Mouse (Mus musculus) telencephalon, adult 2 months (tissue): ENCODE results near the gene Kbtbd13.

ENCODE experiments used
- DNase-seq: peaks from one replicate; pipeline ENCODE4 v3.0.0-alpha.2; 2011; ENCODE audit warnings: low read depth, low spot score

The Kbtbd13 gene

DNA sequence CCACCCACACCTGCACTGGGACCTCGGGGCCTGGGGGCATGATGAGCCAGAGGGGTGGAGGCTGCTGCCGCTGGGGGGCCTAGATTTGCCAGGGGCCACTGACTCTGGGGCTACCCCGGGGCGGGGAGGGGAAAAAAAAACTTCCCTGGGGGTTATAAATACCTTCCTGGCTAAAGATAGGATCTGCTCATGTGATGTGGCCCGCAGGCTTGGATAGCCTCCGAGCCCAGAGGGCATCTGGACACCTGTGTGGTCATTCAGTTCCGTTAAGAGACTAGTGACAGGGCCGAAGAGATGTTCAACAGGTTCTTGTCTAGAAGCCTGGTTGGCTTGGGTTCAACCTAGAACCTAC lies at the start of gene Kbtbd13:
Kbtbd13 (minus strand) TSS at position 40 of the 352 bp plus-strand sequence.
- DNase-seq: no peak

DNA sequence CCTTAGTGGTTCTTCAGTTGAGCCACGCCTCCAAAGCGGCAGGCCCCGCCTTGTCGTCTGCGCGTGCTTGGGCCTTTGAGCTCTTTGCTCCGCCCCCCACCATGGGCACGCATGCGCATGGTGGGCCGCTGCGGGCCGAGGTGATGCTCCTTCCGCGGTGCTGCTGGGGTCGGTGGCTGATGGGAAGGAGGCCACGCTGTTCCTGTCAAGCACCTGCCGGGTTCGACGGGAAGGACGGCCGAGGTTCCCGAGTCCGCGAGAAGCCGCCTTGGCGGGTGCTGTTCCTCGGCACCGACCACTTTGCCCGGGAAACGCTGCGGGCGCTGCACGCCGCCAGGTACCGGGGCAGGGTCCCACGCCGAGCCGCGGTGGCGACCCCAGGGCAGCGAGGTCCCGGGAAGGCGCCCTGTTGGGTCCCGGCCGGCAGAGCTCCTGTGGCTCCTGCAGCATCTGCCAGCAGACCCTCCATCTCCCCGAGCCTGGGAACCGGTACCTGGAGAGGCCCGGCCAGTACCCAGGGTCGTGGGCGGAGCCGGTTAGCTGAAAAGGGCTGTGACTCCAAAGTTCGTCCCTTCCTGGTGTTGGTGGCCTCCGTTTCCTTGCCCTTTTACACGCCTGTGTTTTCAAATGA lies 44.3 kb upstream of the Kbtbd13 start, which contains the start of gene Mtfmt:
Mtfmt (plus strand) TSS at position 112 of the 631 bp plus-strand sequence.
- peak; percentile 79 for DNase-seq

DNA sequence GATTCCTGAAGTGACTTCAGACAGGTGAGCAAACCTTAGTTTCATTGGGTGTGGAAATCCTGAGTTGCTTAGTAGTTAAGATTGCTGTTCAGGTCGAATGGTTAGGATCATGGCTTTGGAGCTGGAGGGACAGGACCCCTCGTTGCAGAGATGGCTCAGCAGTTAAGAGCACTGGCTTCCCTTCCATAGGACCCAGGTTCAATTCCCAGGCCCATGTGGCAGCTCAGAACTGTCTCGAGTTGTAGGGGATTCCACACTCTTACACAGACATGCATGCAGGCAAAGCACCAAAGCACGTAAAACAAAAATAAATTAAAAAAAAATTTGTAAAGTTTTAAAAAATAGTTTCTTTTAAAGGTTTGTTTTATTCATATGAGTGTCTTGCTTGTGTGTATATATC lies 43.8 kb upstream of the Kbtbd13 start:
- DNase-seq: no peak

DNA sequence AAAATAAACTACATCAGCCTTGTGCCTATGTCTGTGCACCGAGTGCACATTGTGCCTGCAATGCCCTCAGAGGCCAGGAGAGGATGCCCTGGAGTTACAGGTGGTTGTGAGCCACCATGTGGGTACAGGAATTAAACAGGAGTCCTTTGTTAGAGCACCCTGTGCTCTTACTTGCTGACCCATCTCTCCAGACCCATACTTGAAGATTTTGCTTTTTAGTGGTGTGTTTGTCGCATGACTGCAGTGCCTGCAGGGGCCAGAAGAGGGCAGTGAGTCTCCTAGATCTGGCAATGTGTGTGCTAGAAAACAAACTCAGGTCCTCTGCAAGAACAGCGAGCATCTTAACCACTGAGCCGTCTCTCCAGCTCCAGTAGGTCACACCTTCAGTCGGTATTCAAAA lies 42.7 kb upstream of the Kbtbd13 start:
- DNase-seq: no peak

DNA sequence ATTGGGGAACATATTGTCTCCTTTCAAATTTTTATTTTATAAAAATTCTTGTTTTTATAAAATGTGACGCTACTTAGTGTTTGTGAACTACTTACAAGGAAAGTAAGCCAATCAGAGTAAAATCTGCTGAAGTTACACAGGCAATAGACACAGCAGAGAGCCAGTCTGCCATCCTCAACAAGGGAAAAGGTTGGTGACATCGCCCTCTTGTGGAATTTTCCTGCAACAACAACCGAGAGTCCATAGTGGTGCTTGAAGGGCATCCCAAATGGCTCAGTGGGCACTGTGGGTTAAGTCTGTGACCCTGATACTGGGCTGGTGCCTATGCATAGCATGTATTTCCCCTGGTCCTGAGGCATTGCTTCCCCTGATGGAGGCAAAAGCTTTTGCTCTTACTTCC lies 40.8 kb upstream of the Kbtbd13 start:
- peak; percentile 65 for DNase-seq

DNA sequence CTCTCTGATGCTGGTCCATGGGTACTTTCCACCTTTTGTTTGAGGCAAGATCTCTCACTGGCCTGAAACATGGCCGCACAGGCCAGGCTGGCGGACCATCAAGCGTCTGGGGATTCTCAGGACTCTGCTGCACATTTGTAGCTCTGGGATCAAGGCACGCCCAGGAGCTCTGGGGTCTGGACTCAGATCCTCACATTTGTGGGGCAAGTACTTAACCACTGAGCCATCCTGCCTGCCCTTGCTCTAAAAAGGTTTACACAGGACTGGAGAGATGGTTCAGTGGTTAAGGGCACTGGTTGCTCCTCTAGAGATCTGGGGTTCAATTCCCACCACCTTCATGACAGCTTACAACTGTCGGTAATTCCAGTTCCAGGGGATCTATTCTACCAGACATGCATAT lies 39.5 kb upstream of the Kbtbd13 start:
- no peak for DNase-seq

DNA sequence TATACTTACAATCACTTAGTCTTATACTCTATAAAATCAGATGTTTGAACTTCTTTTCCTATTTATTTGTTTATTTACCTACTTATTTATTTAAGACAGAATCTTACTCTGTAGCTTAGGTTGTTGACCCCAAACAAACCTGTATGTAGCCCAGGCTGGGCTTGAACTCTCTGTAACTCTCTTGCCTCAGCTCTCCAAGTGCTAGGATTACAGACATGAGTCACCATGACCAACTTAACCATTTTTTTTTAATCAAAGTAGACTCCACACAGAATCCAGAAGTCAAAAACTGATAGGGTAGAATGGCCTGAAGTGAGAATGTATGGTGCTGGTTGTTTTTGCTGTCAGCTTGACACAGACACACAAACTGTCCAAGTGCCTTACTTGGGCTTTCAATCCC lies 38.9 kb upstream of the Kbtbd13 start:
- DNase-seq: no peak

DNA sequence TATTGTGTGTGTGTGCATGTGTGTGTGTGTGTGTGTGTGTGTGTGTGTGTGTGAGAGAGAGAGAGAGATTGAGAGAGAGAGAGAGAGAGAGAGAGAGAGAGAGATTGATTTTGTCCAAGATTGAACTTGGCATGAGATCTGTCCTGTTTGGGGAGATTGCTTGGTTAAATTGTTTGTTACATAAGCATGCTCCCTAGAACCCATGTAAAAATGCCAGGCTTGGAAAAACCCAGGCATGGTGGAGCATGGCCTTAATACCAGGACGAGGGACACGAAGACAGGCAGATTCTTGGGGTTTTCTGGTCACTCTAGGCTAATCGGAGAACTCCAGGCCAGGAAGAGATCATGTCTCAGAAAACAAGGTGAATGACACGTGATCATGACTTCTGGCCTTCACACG lies 36.6 kb upstream of the Kbtbd13 start:
- DNase-seq: no peak

DNA sequence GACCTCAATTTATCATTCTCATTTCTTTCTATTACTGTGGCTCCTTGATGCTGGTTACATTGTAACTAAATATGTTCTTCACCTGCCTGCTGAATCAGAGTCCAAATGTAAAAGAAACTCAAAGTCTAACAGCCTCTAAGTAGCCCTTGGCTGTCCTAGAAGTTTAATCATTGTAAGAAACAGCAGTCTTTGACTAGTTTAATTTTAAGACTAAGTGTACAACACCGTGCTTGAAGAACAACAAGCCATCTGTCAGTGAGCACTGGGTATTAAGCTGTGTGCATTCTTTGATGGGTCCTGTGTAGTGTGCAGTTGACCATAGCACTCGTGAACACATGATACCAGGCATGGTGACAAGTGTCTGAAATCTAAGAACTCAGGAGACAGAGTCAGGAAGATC lies 36.1 kb upstream of the Kbtbd13 start:
- DNase-seq: no peak

DNA sequence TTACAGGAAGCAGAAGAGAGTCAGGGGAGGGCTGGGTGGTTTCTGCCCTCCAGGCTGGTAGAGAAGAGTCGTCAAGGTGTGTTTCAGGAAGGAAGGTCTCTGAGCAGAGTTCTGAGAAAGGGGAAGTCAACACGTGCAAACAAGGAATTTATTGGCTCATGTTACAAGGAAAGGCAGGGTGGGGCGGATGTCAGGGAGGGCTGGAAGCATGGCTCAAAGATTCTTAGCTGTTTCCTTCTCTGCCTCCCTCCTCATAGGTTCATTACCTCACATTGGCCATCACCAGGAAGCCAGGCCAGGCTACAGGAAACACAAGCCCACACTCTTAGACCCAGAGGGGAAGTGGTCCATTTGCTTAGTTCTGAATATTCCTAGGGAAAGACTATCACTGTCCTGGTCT lies 32.9 kb upstream of the Kbtbd13 start:
- DNase-seq: no peak

DNA sequence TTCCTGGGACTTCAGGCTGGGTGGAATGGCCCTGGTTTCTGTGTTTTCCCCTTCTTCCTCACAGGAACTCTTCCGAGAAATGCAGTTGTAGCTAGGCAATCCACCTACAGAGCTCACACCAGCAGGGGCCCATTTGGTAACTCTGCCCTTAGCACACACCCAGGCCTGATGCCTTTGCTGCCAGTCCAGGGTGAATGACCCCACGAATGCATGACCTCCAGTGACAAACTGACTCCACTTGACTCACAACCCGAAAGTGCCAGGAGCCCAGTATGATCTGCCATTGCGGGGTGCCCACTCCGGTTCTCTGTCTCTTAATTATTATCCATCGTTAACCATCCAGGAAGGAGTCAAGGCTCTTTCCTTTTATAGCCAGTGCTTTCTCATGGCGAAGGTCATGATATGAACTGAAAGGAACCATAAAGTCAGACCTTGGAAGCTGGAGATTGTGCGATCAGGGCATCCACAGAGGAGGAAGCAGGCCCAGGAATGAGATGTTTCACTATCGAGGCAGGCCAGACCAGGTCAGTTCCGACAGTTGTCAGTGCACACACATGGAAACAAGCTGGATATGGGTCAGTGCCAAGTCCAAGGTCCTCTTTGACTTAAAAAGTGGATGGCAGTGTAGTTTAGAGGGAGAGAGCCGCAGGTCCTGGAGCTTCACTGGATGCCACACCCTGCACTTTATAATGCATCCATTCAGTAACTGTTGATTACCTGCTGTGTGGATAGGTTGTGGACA lies 31.5 kb upstream of the Kbtbd13 start, which contains the start of gene Slc51b:
Slc51b (minus strand) TSS at position 196 of the 742 bp plus-strand sequence.
- DNase-seq: no peak

DNA sequence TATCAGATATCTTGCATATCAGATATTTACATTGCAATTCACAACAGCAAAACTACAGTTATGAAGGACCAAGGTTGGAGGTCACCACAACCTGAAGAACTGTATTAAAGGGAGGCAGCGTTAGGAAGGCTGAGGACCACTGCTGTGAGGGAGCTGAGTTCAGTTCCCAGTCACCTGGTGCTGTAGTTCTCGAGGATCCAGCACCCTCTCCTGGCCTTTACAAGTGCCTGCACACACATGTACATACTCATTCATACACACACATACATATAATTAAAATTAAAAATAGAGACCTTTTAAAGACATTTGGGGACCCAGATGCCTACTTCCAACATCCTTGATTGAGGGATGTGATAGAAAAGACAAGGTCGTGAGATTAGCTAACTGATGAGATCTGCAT lies 28.2 kb upstream of the Kbtbd13 start:
- no peak for DNase-seq

DNA sequence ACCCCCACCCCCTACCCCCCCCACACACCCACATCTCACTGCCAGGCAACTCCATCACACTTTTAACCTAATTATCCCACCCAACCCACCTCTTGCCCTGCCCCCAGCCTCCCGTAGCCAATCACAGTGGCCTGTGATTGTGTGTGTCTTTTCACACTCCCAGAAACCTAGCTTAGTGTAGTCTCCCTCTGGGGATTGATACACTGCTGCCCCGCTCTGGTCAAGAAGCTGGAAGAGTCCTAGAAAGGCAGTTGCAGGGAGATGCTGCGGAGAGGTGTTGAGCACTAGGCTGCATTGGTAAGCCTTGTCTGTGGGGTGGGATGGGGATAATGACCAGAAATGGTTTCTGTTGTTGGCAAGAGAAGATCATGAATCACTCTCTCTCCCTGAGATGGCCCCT lies 26.3 kb upstream of the Kbtbd13 start:
- no peak for DNase-seq

DNA sequence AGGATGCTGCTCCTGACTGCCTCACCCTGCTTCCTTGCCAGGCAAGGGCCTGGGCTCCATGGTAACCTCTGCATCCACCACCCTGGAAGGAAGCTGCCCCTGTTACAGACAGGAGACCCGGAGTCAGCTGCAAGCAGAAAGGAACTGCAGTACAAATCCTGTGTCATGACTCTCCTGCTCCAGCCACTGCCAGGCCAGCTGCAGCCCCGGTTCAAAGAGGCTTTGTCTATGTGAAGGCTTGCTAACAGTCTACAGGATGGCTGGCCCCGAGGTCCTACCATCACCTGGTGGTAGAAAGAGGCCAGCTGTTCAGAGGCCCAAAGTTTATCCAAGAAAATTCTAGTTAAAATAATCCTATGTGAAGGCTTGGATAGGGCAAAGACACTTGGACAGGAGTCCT lies 19.9 kb upstream of the Kbtbd13 start:
- DNase-seq: no peak

DNA sequence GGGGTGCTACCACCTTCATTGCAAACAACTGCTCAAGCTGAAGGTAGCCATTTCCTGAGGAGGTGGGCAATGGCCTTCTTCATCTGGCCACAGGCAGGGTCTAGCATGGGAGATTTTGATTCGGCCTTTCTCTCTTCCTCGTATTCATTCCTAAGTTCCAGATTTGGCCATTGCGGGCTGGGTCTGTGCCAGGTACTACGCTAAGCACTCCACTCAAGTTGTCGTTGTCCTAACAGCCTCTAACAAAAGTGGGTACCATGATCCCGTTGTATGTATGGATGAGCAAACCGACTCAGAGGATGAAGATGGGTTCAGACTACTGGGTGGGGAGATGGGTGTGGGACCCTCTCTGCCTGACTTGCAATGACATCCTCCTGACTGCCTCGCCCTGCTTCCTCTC lies 18.9 kb upstream of the Kbtbd13 start:
- DNase-seq: no peak

DNA sequence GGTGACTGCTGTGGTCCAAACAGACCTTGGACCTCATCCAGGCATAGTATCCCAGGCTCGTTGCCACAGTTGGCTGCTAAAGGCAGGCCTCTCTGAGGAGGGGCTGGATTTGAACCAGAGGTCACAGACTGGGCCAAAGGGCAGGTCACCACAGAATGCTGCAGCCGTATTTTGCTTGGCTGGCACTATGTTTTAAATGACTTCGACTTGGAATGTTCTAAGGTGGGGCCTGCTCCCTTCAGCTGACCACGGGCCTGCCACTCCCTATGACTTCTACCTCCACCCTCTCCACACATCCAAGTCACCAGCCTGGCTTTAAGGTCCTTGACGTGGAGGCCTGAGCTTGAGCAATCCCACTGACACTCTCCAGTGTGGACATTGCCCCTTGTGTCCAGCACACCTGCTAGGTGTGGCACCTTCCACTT lies 17.4 kb upstream of the Kbtbd13 start:
- no peak for DNase-seq

DNA sequence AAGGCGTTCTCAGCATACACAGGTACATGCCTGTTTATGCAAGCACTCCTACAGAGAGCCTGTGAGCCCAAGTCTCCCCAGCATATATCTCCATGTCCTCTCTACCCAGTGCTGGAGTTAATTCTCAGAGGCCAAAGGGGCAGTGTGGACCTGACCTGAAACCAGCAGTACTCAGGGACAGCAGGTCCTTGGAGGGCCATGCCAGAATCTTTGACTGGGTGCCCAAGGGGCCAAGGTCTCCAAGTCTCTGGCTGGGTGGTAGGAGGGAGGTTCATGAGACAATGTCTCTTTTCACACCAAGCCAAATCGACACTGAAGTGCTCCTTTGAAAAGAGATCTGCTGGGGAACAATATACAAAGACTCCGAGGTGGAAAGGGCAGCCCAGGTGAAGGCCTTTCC lies 16.4 kb upstream of the Kbtbd13 start:
- DNase-seq: no peak

DNA sequence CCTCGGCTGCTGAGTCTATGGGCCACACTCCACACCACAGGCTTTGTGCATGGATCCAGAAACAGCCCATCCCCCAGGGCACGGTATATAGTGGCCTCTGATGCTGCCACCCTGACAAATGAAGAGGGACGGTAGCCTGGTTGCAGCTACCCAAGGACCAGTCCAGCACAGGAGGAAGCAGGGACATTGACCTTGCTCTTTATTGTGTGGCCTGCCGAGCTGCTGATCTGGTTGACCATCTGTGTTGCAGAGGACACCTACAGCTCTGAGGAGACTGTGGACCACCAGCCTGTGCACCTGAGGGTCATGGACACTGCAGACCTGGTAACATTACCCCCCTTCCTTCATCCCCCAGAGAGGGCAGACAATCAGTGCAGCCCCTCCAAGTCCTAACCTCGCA lies 15.9 kb upstream of the Kbtbd13 start:
- no peak for DNase-seq

DNA sequence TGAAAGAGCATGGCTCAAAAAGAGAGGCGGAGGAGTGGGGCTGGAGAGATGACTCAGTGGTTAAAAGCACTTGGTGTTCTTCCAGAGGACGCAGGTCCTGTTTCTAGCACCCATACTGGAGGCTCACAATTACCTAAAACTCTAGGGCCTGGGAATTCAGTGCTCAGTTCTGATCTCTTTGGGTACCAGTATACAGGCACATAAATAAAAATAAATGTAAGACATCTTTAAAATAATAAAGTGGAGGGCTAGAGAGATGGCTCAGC lies 13.7 kb upstream of the Kbtbd13 start:
- DNase-seq: no peak

DNA sequence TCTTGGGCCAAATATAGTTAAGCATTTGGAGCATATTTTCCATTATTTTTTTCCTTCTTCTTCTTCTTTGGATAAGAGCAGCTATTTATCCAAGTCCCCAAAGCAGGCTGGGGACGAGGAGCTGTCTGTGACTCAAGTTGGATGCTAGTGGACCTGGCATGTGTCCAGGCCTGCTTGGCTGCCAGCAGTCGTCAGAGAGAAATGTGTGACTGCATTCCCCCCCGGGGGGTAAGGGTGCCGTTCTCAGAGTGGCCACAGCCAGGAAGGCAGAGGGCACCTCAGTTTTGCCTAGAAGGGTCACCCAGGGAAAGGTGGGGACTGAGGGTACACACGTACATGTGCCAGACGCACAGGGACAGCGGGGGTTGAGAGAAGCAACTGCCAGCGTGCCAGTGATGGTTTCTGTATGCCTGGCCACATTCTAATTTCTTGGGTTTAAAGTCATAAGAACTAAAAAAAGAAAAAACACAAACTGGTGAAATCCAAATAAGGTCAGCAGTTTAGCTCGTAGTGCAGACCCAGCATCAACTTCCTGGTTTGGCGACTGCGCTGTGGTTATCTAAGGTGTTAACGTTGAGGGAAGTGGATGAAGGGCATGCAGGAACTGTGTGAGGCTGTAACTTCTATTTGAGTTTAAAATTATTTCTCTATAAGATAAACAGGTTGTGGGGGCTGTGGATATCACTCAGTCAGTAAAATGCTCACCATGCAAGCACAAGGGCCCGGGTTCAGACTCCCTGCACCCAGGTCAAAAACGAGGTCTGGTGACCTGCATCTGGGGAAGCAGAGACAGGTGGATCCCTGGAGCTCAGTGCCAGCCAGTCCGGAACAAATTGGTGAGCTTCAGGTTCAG lies 13.1 kb upstream of the Kbtbd13 start:
- DNase-seq: peak; percentile 62

DNA sequence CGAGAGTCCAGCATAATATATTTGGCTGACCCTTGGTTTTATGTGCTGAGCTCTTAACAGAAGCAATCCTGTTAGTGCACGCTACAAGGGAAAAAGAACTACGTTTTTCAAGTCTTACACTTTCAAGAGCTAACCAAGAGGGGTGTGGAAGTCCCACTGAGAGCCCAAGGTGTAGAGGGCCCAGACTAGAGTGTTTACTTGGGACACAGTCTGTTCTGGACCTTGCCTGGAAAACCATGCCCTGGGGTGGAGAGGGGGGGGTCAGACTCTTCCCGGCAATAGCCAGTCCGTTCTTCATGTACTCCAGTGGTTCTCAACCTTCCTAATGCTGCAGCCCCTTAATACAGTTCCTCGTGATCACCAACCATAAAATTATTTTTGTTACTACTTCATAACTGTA lies 8.5 kb upstream of the Kbtbd13 start:
- no peak for DNase-seq

DNA sequence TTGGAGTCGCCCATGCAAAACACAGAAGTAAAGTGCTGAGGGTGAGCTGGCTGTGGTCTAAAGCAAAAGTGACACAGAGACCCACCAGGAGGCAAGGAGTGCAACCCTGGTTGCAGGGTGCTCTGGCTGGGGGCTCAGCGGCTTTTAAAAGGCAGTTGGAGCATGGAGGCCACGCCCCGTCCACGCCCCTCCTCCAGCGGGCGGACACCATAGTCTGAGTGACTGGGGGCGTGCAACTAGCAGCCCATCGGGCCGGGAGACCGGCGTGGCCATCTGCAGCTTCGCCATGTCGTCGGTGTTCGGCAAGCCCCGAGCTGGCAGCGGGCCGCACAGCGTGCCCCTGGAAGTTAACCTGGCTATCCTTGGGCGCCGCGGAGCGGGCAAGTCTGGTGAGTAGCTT lies 6.8 kb upstream of the Kbtbd13 start, which contains the start of gene Rasl12:
Rasl12 (plus strand) TSS at position 228 of the 400 bp plus-strand sequence.
- DNase-seq: no peak

DNA sequence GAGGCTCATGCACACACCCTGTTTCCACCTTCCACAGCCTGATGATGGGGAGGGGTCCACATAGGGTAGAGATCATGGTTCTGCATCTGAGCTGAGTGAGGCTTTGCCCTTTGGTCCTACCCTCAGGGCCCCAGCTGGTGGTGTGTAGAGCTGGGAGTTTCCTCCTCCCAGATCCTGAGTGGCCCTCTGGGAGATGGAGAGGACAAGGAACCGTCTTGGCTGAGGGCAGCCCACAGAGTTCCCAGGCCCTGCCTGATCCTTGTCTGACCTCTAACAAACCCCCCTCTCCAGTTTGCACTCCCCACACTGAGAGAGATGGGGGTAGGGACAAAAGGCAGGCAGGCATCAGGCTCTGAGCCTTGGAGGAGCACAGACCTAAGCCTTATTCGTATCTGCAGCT lies 2.9 kb upstream of the Kbtbd13 start:
- DNase-seq: no peak
